Mouse (Mus musculus): ENCODE data around the gene Pml. TPM values are rescaled to one million over a fixed set of nuclear protein-coding genes. Genes with fewer than 3 reads are reported as not detected.

Gene Pml
- polyA plus RNA-seq, 1 experiment from 2014 or later: 4.7 TPM

GRCm38 (mm10) chr9:58196610-58197567, 52.7 kb downstream of the Pml start:
- no peaks in the 10 kb centered on the region for H3K36me3 ChIP-seq
- H3K4me2 ChIP-seq: peak overlapping the region; percentile 58
- peak overlapping the region; percentile 34 for H3K4me3 ChIP-seq
- peaks cover 81% of the 10 kb centered on the region for H3K27me3 ChIP-seq
- 2% methylated on average over 46 of the region's 46 CpGs for WGBS
- H3K4me1 ChIP-seq (replicated peaks): peaks cover 61% of the 10 kb centered on the region
- peak overlapping the region; percentile 66 for H3K9ac ChIP-seq
- H3K9me3 ChIP-seq: no peaks in the 10 kb centered on the region
- ATAC-seq (ENCODE audit: low FRiP score): no peak
- 0 out of 2 replicates have a peak overlapping the region, but pooled peaks have one; percentile 2 for H3K27ac ChIP-seq

- 2% methylated on average over 14 of the region's 14 CpGs for WGBS
- ATAC-seq (ENCODE audit: low FRiP score): no peak
- Histone ChIP-seq H3K9me3 (no peaks in the 10 kb centered on the region), H3K36me3 (no peaks in the 10 kb centered on the region), H3K4me3 (peak overlapping the region; percentile 34), H3K27me3 (peaks cover 74% of the 10 kb centered on the region), H3K4me2 (peak overlapping the region; percentile 58), H3K9ac (peak overlapping the region; percentile 66), H3K4me1 (replicated peaks) (peaks cover 54% of the 10 kb centered on the region), H3K27ac (no peak overlapping the region)
Observed at GRCm38 (mm10) chr9:58196141-58196540, 53.4 kb downstream of the Pml start.

GRCm38 (mm10) chr9:58195671-58196070, 53.9 kb downstream of the Pml start:
- WGBS: 0% methylated on average over 1 of the region's 1 CpGs
- Histone ChIP-seq H3K9me3 (no peaks in the 10 kb centered on the region), H3K4me2 (peak overlapping the region; percentile 58), H3K36me3 (no peaks in the 10 kb centered on the region), H3K27me3 (peaks cover 71% of the 10 kb centered on the region), H3K4me3 (peak overlapping the region; percentile 34), H3K9ac (peak overlapping the region; percentile 66), H3K27ac (no peak overlapping the region), H3K4me1 (replicated peaks) (peaks cover 50% of the 10 kb centered on the region)
- ATAC-seq (ENCODE audit: low FRiP score): no peak

- Histone ChIP-seq H3K4me2 (no peak overlapping the region), H3K4me3 (no peak overlapping the region), H3K9ac (no peak overlapping the region; the same call in 1 of the 2 replicates), H3K36me3 (no peaks in the 10 kb centered on the region), H3K4me1 (replicated peaks) (peaks cover 35% of the 10 kb centered on the region), H3K9me3 (no peaks in the 10 kb centered on the region), H3K27me3 (peaks cover 64% of the 10 kb centered on the region), H3K27ac (no peak overlapping the region)
- WGBS: 71% methylated on average over 9 of the region's 9 CpGs
- no peak for ATAC-seq (ENCODE audit: low FRiP score)
Observed at GRCm38 (mm10) chr9:58194222-58194621, 55.4 kb downstream of the Pml start.

GRCm38 (mm10) chr9:58184456-58184855, 65.1 kb downstream of the Pml start:
- Histone ChIP-seq H3K9me3 (no peaks in the 10 kb centered on the region), H3K4me3 (no peak overlapping the region), H3K4me1 (replicated peaks) (0 out of 2 replicates have a peak, but pooled peaks cover 3% of the 10 kb centered on the region), H3K36me3 (no peaks in the 10 kb centered on the region), H3K4me2 (no peak overlapping the region), H3K27ac (no peak overlapping the region), H3K27me3 (0 out of 2 replicates have a peak, but pooled peaks cover under 1% of the 10 kb centered on the region), H3K9ac (no peak overlapping the region)
- 63% methylated on average over 6 of the region's 6 CpGs for WGBS
- ATAC-seq (ENCODE audit: low FRiP score): no peak

- Histone ChIP-seq H3K27me3 (no peaks in the 10 kb centered on the region), H3K9ac (no peak overlapping the region), H3K36me3 (no peaks in the 10 kb centered on the region), H3K4me2 (no peak overlapping the region), H3K27ac (no peak overlapping the region), H3K9me3 (no peaks in the 10 kb centered on the region), H3K4me1 (replicated peaks) (0 out of 2 replicates have a peak, but pooled peaks cover 19% of the 10 kb centered on the region), H3K4me3 (no peak overlapping the region)
- 92% methylated on average over 2 of the region's 2 CpGs for WGBS
- ATAC-seq (ENCODE audit: low FRiP score): no peak
Observed at GRCm38 (mm10) chr9:58179390-58179789, 70.2 kb downstream of the Pml start.

GRCm38 (mm10) chr9:58177165-58177564, 72.4 kb downstream of the Pml start:
- WGBS: 57% methylated on average over 4 of the region's 4 CpGs
- Histone ChIP-seq H3K9me3 (no peaks in the 10 kb centered on the region), H3K9ac (no peak overlapping the region), H3K4me2 (no peak overlapping the region), H3K27me3 (no peaks in the 10 kb centered on the region), H3K4me3 (no peak overlapping the region), H3K27ac (no peak overlapping the region), H3K4me1 (replicated peaks) (0 out of 2 replicates have a peak, but pooled peaks cover 19% of the 10 kb centered on the region), H3K36me3 (no peaks in the 10 kb centered on the region)
- no peak for ATAC-seq (ENCODE audit: low FRiP score)

- H3K36me3 ChIP-seq: no peaks in the 10 kb centered on the region
- ATAC-seq (ENCODE audit: low FRiP score): no peak
- 53% methylated on average over 5 of the region's 5 CpGs for WGBS
- H3K27ac ChIP-seq: no peak overlapping the region
- H3K4me1 ChIP-seq (replicated peaks): 0 out of 2 replicates have a peak, but pooled peaks cover 19% of the 10 kb centered on the region
- H3K9ac ChIP-seq: no peak overlapping the region
- H3K9me3 ChIP-seq: no peaks in the 10 kb centered on the region
- no peak overlapping the region for H3K4me2 ChIP-seq
- H3K27me3 ChIP-seq: no peaks in the 10 kb centered on the region
- no peak overlapping the region for H3K4me3 ChIP-seq
Observed at GRCm38 (mm10) chr9:58175745-58176487, 73.7 kb downstream of the Pml start.

GRCm38 (mm10) chr9:58174818-58175251, 74.8 kb downstream of the Pml start:
- Histone ChIP-seq H3K9ac (no peak overlapping the region), H3K27ac (no peak overlapping the region), H3K4me2 (no peak overlapping the region), H3K9me3 (no peaks in the 10 kb centered on the region), H3K27me3 (no peaks in the 10 kb centered on the region), H3K4me3 (no peak overlapping the region), H3K36me3 (no peaks in the 10 kb centered on the region), H3K4me1 (replicated peaks) (0 out of 2 replicates have a peak, but pooled peaks cover 17% of the 10 kb centered on the region)
- ATAC-seq (ENCODE audit: low FRiP score): peak; percentile 61; the same call in 1 of the 2 replicates
- WGBS: 25% methylated on average over 5 of the region's 5 CpGs

GRCm38 (mm10) chr9:58172863-58173262, 76.7 kb downstream of the Pml start:
- Histone ChIP-seq H3K27ac (no peak overlapping the region), H3K4me1 (replicated peaks) (peaks cover 25% of the 10 kb centered on the region), H3K27me3 (no peaks in the 10 kb centered on the region), H3K9ac (no peak overlapping the region), H3K4me2 (no peak overlapping the region), H3K4me3 (no peak overlapping the region), H3K9me3 (no peaks in the 10 kb centered on the region), H3K36me3 (no peaks in the 10 kb centered on the region)
- 67% methylated on average over 2 of the region's 2 CpGs for WGBS
- ATAC-seq (ENCODE audit: low FRiP score): no peak

- 86% methylated on average over 6 of the region's 6 CpGs for WGBS
- no peak overlapping the region for H3K4me3 ChIP-seq
- peaks cover 8% of the 10 kb centered on the region for H3K4me1 ChIP-seq (replicated peaks)
- peaks cover 5% of the 10 kb centered on the region; the same call in 1 of the 2 replicates for H3K9me3 ChIP-seq
- H3K4me2 ChIP-seq: no peak overlapping the region
- no peak overlapping the region for H3K27ac ChIP-seq
- ATAC-seq (ENCODE audit: low FRiP score): no peak
- H3K27me3 ChIP-seq: no peaks in the 10 kb centered on the region
- H3K9ac ChIP-seq: no peak overlapping the region
- H3K36me3 ChIP-seq: no peaks in the 10 kb centered on the region
Observed at GRCm38 (mm10) chr9:58169426-58169825, 80.2 kb downstream of the Pml start.

- Histone ChIP-seq H3K4me3 (no peak overlapping the region), H3K9ac (no peak overlapping the region), H3K36me3 (no peaks in the 10 kb centered on the region), H3K9me3 (peaks cover 5% of the 10 kb centered on the region; the same call in 1 of the 2 replicates), H3K4me2 (no peak overlapping the region), H3K27me3 (no peaks in the 10 kb centered on the region), H3K4me1 (replicated peaks) (peaks cover 8% of the 10 kb centered on the region), H3K27ac (no peak overlapping the region)
- ATAC-seq (ENCODE audit: low FRiP score): no peak
- WGBS: 75% methylated on average over 3 of the region's 3 CpGs
Observed at GRCm38 (mm10) chr9:58168880-58169279, 80.7 kb downstream of the Pml start.

Measured in hindbrain, embryonic 13.5 days (tissue).